Mouse (Mus musculus): ENCODE results near the gene Ephx3.
"Not testable (repeated sequence)": the region's sequence is repeated elsewhere in the genome, so short reads cannot be mapped to it uniquely, and the experiment has no call there.

Gene Ephx3

GRCm38 (mm10) chr17:32188863-32189636 is at the start of gene Ephx3:
Ephx3 (minus strand) TSS chr17:32189549.
- peak; percentile 51 for DNase-seq

- DNase-seq = no peak
These were observed 49.2 kb upstream of the Ephx3 start for GRCm38 (mm10) chr17:32238589-32238988.

- DNase-seq = no peak
These were observed 46.3 kb upstream of the Ephx3 start for GRCm38 (mm10) chr17:32235534-32236191.

- no peak for DNase-seq
These were observed 43.8 kb upstream of the Ephx3 start for GRCm38 (mm10) chr17:32233174-32233573.

- no peak for DNase-seq
These were observed 39.9 kb upstream of the Ephx3 start for GRCm38 (mm10) chr17:32229256-32229655.

- DNase-seq = no peak
These were observed 31.5 kb upstream of the Ephx3 start for GRCm38 (mm10) chr17:32220873-32221272.

- not testable (repeated sequence) for DNase-seq
These were observed 26.2 kb upstream of the Ephx3 start for GRCm38 (mm10) chr17:32215587-32215986.

GRCm38 (mm10) chr17:32211554-32211953 is 22.2 kb upstream of the Ephx3 start:
- DNase-seq = not testable (repeated sequence)

- DNase-seq = peak; percentile 73
These were observed 20.4 kb upstream of the Ephx3 start for GRCm38 (mm10) chr17:32209752-32210151.

- no peak for DNase-seq
These were observed 19.8 kb upstream of the Ephx3 start for GRCm38 (mm10) chr17:32209144-32209543.

GRCm38 (mm10) chr17:32207586-32208245 is 18.4 kb upstream of the Ephx3 start:
- DNase-seq = no peak

GRCm38 (mm10) chr17:32205345-32205744 is 16.0 kb upstream of the Ephx3 start:
- DNase-seq = no peak

GRCm38 (mm10) chr17:32202972-32203371 is 13.6 kb upstream of the Ephx3 start:
- DNase-seq = no peak

GRCm38 (mm10) chr17:32201086-32201485 is 11.7 kb upstream of the Ephx3 start:
- DNase-seq = peak; percentile 78

- DNase-seq = no peak
These were observed 10.4 kb upstream of the Ephx3 start for GRCm38 (mm10) chr17:32199796-32200195.

GRCm38 (mm10) chr17:32197156-32197555 is 7.8 kb upstream of the Ephx3 start:
- no peak for DNase-seq

GRCm38 (mm10) chr17:32195725-32196124 is 6.4 kb upstream of the Ephx3 start:
- no peak for DNase-seq

- DNase-seq = no peak
These were observed 3.7 kb upstream of the Ephx3 start for GRCm38 (mm10) chr17:32193010-32193409.

- peak; percentile 22 for DNase-seq
These were observed 501 bp upstream of the Ephx3 start for GRCm38 (mm10) chr17:32189850-32190249.

- DNase-seq = no peak
These were observed 6.3 kb downstream of the Ephx3 start for GRCm38 (mm10) chr17:32183017-32183416.

GRCm38 (mm10) chr17:32179621-32180491 is 9.5 kb downstream of the Ephx3 start:
- DNase-seq = no peak

- no peak for DNase-seq
These were observed 12.4 kb downstream of the Ephx3 start for GRCm38 (mm10) chr17:32176919-32177318.

- DNase-seq = no peak
These were observed 16.2 kb downstream of the Ephx3 start for GRCm38 (mm10) chr17:32173166-32173565.

All from thymus, postnatal 14 days (tissue).